Mouse (Mus musculus) cerebellum, adult 9-10 months (tissue): ENCODE data around the gene Pygl.
"Not testable (repeated sequence)": the region's sequence is repeated elsewhere in the genome, so short reads cannot be mapped to it uniquely, and the experiment has no call there.

Source experiments
- DNase-seq: peaks from one replicate; pipeline ENCODE4 v3.0.0; 2022

The Pygl gene

GRCm38 (mm10) chr12:70148631-70149265 is 82.5 kb downstream of the Pygl start:
- no peak for DNase-seq

GRCm38 (mm10) chr12:70147986-70148630 is 83.2 kb downstream of the Pygl start:
- DNase-seq = no peak

GRCm38 (mm10) chr12:70145586-70145985 is 85.7 kb downstream of the Pygl start:
- DNase-seq = no peak

DNA sequence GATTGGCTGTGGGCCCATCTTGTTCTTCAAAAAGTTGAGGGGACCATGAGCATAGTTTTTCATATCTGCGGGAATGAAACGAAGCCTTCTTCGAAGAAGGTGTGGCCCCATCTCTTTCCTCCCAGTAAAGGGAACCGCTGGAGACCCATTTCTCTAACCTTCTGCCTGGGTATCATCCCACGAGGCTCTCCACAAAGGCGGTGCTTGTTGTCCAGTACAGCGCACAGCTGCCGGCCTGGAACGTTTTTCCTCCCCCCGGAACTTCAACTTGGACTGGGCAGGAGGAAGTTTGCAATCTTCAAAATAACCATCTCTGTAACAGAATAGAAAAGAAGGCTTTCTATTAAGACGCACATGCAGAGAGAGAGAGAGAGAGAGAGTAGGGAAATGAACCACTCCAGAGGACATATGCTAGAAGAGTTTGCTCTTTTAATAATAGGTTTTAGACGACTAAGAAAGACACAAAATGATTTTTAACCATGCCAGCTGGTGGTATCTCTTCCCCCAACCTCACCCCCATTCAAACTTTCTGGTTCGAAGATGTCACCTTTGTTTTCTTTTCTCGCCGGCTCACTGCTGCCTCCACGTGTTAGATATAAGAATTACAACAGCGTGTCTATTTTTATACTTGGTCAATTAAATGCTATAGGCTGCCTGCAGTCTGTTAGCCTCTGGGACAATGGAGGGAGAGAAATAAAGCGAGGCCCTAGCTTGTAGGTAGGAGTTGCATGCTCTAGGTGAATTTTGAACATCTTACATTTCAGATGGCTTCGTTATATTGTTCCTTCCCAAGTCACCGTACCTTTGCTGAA is 86.4 kb downstream of the Pygl start:
- DNase-seq = peak; percentile 70

DNA sequence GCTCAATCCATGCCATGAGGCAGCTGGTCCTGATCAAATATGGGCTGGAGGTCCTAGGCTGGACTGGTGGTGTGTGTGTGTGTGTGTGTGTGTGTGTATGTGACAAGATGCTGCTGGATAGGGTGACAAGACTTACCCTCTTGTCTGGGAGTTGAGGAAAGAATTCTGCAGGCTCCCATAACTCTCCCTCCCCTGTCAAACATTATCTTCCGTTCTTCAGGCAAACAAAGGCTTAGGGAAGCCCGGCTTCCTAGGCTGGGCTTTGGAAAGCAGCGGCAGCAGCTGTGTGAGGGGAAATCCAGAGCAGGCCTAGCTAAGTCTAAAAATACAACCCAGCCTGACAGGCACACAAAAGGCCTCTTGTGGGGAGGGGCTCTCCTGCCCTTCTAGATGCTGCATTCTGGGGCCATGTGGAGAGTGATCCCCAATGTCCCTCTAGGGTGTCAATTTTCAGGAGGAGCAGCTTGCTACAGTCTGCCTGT is 87.1 kb downstream of the Pygl start:
- DNase-seq = not testable (repeated sequence)

DNA sequence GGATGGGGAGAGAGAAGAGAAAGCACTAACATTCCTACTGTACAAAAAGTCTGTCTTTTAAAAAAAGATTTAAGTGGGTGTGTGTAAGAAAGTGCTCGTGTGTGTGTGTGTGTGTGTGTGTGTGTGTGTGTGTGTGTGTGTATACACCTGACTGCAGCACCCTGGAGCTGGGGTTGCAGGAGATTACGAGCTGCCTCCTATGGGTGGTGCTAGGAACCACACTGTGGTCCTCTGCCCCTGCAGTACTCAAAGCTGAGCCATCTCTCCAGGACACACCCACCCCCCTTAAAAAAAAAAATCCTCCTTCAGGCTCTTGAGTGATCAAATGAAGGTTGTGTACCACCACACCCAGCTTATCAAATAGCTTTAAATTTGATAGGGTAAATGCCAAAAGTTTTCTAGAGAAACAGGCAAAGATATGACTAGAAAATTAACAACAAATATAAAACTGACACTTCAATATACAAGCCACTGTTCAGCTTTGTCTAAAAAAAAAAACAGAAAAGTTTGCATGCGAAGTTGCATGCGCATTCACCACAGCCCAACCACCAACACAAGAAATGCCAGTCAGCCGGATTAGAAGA is 90.2 kb downstream of the Pygl start:
- DNase-seq = no peak
